8 mouse cellular contexts compared by ENCODE assay signal in the genomic region with DNA sequence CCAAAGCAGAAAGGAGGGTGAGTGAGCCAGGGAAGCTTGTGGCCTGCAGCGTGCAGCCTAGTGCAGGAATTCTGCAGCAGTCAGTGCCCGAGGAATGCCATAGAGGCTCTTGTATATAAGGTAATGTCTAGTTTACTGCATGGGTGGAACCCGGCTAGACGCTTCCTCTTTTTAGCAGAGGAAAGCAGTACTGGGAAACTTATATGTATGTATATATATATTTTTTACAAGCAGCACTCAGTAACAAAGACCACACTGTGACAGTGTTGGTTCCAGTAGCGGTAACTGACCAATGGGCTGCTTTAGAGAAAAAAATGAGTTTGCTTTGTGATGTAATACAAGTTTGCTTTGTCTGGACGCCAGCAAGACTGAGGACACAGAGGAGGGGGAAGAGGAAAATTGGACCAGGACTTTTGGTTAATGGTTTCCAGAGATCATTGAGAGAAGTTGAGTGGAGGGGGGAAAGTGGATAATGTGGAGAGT.
A peak's percentile ranks its signal among the peaks of the same experiment; 100 is the strongest.
DNase-seq lines count a peak whose midpoint lies in the region; ATAC-seq lines count a peak whose summit lies in the region.

No protein-coding gene starts in this region.

- no peak for DNase-seq in heart, postnatal 10 days
- no peak for DNase-seq in forebrain, embryonic 10.5 days (ENCODE audit: extremely low spot score, low spot score)
- peak; percentile 88 for DNase-seq in kidney, adult 9 months
- no peak for DNase-seq in thymus, postnatal 4 days
- no peak for DNase-seq in right cerebral cortex, postnatal 14 days
- DNase-seq in left cerebral cortex, postnatal 4 days = no peak

- intact Hi-C loops in heart, postnatal 10 days (cut with DNase I) = loop anchor here (5.0 kb wide), 1 partner anchor 233 kb away; no protein-coding TSS in a partner anchor
- intact Hi-C loops in left cerebral cortex, postnatal 4 days (cut with DNase I) = loop anchor here (5.0 kb wide), 1 partner anchor 48 kb away; no protein-coding TSS in a partner anchor

- H3K4me1 ChIP-seq in heart, embryonic 11.5 days (ENCODE audit: control insufficient read depth, insufficient read depth, low read length) = peaks cover 65% of the 10 kb centered on the region
- peaks cover 58% of the 10 kb centered on the region for H3K4me1 ChIP-seq in forebrain, embryonic 10.5 days

- peak overlapping the region; percentile 90 for H3K27ac ChIP-seq in heart, embryonic 11.5 days (ENCODE audit: low read depth, low read length)
- peak overlapping the region; percentile 85 for H3K27ac ChIP-seq in forebrain, embryonic 10.5 days

- no peak overlapping the region for H3K9ac ChIP-seq in heart, embryonic 11.5 days (ENCODE audit: low read depth, low read length)

- H3K9me3 ChIP-seq in heart, embryonic 11.5 days (replicated peaks; ENCODE audit: control insufficient read depth, low read length) = no peaks in the 10 kb centered on the region
- no peaks in the 10 kb centered on the region for H3K9me3 ChIP-seq in forebrain, embryonic 10.5 days

- H3K4me3 ChIP-seq in heart, embryonic 11.5 days (ENCODE audit: low read depth, low read length) = no peak overlapping the region
- H3K4me3 ChIP-seq in forebrain, embryonic 10.5 days = peak overlapping the region; percentile 16; the same call in 1 of the 2 replicates

- H3K36me3 ChIP-seq in heart, embryonic 11.5 days (ENCODE audit: control insufficient read depth, insufficient read depth, low read length) = no peaks in the 10 kb centered on the region
- no peaks in the 10 kb centered on the region for H3K36me3 ChIP-seq in forebrain, embryonic 10.5 days (replicated peaks)

- peak overlapping the region; percentile 60 for H3K4me2 ChIP-seq in heart, embryonic 11.5 days

- WGBS in heart, embryonic 11.5 days (ENCODE audit: insufficient replicate concordance) = 30% methylated on average over 6 of the region's 6 CpGs
- WGBS in forebrain, embryonic 10.5 days = 40% methylated on average over 6 of the region's 6 CpGs

- ATAC-seq in heart, embryonic 11.5 days (replicated peaks; ENCODE audit: insufficient number of reproducible peaks, low FRiP score, low TSS enrichment) = no peak
- ATAC-seq in megakaryocyte, adult 5-6 weeks (ENCODE audit: poor library complexity, severe bottlenecking) = peak; percentile 63

- no peaks in the 10 kb centered on the region for H3K27me3 ChIP-seq in heart, embryonic 11.5 days (ENCODE audit: control insufficient read depth, insufficient read depth, low read length)
- no peaks in the 10 kb centered on the region for H3K27me3 ChIP-seq in forebrain, embryonic 10.5 days (ENCODE audit: poor library complexity, severe bottlenecking)
